Mouse (Mus musculus): ENCODE data around the gene Sema3f.

The Sema3f gene

GRCm38 (mm10) chr9:107724796-107725195 lies 14.5 kb upstream of the Sema3f start:
- no peak for TF ChIP-seq GATA4 (IDR thresholded peaks at IDR 0.05; ENCODE audit: insufficient replicate concordance, low read length)

GRCm38 (mm10) chr9:107723794-107724531 lies 13.7 kb upstream of the Sema3f start:
- TF ChIP-seq GATA4 (IDR thresholded peaks at IDR 0.05; ENCODE audit: insufficient replicate concordance, low read length) = peak; percentile 25; the same call in 1 of the 2 replicates

- TF ChIP-seq GATA4 (IDR thresholded peaks at IDR 0.05; ENCODE audit: insufficient replicate concordance, low read length) = no peak
These were observed 13.0 kb upstream of the Sema3f start for GRCm38 (mm10) chr9:107723292-107723691.

- no peak for TF ChIP-seq GATA4 (IDR thresholded peaks at IDR 0.05; ENCODE audit: insufficient replicate concordance, low read length)
These were observed 8.7 kb upstream of the Sema3f start for GRCm38 (mm10) chr9:107718781-107719540.

- no peak for TF ChIP-seq GATA4 (IDR thresholded peaks at IDR 0.05; ENCODE audit: insufficient replicate concordance, low read length)
These were observed 6.7 kb upstream of the Sema3f start for GRCm38 (mm10) chr9:107716951-107717350.

- no peak for TF ChIP-seq GATA4 (IDR thresholded peaks at IDR 0.05; ENCODE audit: insufficient replicate concordance, low read length)
These were observed 5.4 kb upstream of the Sema3f start for GRCm38 (mm10) chr9:107715632-107716031.

- no peak for TF ChIP-seq GATA4 (IDR thresholded peaks at IDR 0.05; ENCODE audit: insufficient replicate concordance, low read length)
These were observed 4.1 kb upstream of the Sema3f start for GRCm38 (mm10) chr9:107714221-107714952.

- no peak for TF ChIP-seq GATA4 (IDR thresholded peaks at IDR 0.05; ENCODE audit: insufficient replicate concordance, low read length)
These were observed 1.1 kb downstream of the Sema3f start for GRCm38 (mm10) chr9:107709096-107709696.

- TF ChIP-seq GATA4 (IDR thresholded peaks at IDR 0.05; ENCODE audit: insufficient replicate concordance, low read length) = no peak
These were observed 1.7 kb downstream of the Sema3f start for GRCm38 (mm10) chr9:107708439-107709095.

- no peak for TF ChIP-seq GATA4 (IDR thresholded peaks at IDR 0.05; ENCODE audit: insufficient replicate concordance, low read length)
These were observed 2.4 kb downstream of the Sema3f start for GRCm38 (mm10) chr9:107707701-107708438.

GRCm38 (mm10) chr9:107706781-107707211 lies 3.5 kb downstream of the Sema3f start:
- TF ChIP-seq GATA4 (IDR thresholded peaks at IDR 0.05; ENCODE audit: insufficient replicate concordance, low read length) = no peak

- no peak for TF ChIP-seq GATA4 (IDR thresholded peaks at IDR 0.05; ENCODE audit: insufficient replicate concordance, low read length)
These were observed 6.7 kb downstream of the Sema3f start for GRCm38 (mm10) chr9:107703337-107704122.

GRCm38 (mm10) chr9:107702606-107703185 lies 7.6 kb downstream of the Sema3f start:
- TF ChIP-seq GATA4 (IDR thresholded peaks at IDR 0.05; ENCODE audit: insufficient replicate concordance, low read length) = no peak; the same call in 1 of the 2 replicates

Data from liver, adult (tissue).